Mouse (Mus musculus) urinary bladder, postnatal 4 days (tissue): ENCODE measurements around the gene Rit1.
"Not testable (repeated sequence)": the region's sequence is repeated elsewhere in the genome, so short reads cannot be mapped to it uniquely, and the experiment has no call there.

Experiments used
- DNase-seq, 2 experiments: peaks; one replicate each; pipeline ENCODE4 v3.0.0; 2021 to 2022; ENCODE audit warnings: low spot score in 2 of 2

The Rit1 gene

GRCm38 (mm10) chr3:88716399-88717197, at the start of gene Rit1:
TSS of gene Rit1 (plus strand) at chr3:88716838.
- peak; percentile 80 to 87 for DNase-seq

- peak; percentile 64 to 74 for DNase-seq
Observed at GRCm38 (mm10) chr3:88677399-88677798, 39.2 kb upstream of the Rit1 start.

- DNase-seq: no peak
Observed at GRCm38 (mm10) chr3:88683814-88684213, 32.8 kb upstream of the Rit1 start.

- DNase-seq: no peak
Observed at GRCm38 (mm10) chr3:88684236-88684979, 32.2 kb upstream of the Rit1 start.

- DNase-seq: peak; percentile 95 to 97
Observed at GRCm38 (mm10) chr3:88684980-88685941, 31.4 kb upstream of the Rit1 start, which contains the start of gene Khdc4. TSS of gene Khdc4 (plus strand) at chr3:88685803.

- DNase-seq: peak in 1 of 2 experiments; percentile 63
Observed at GRCm38 (mm10) chr3:88685958-88686451, 30.6 kb upstream of the Rit1 start.

GRCm38 (mm10) chr3:88686734-88687611, 29.7 kb upstream of the Rit1 start:
- DNase-seq: no peak

GRCm38 (mm10) chr3:88689079-88689478, 27.6 kb upstream of the Rit1 start:
- no peak for DNase-seq

GRCm38 (mm10) chr3:88695545-88695944, 21.1 kb upstream of the Rit1 start:
- no peak for DNase-seq

GRCm38 (mm10) chr3:88698051-88698450, 18.6 kb upstream of the Rit1 start:
- no peak for DNase-seq

- DNase-seq: no peak
Observed at GRCm38 (mm10) chr3:88698834-88699233, 17.8 kb upstream of the Rit1 start.

- DNase-seq: no peak
Observed at GRCm38 (mm10) chr3:88700247-88700646, 16.4 kb upstream of the Rit1 start.

- no peak for DNase-seq
Observed at GRCm38 (mm10) chr3:88701222-88701621, 15.4 kb upstream of the Rit1 start.

GRCm38 (mm10) chr3:88713709-88714108, 2.9 kb upstream of the Rit1 start:
- DNase-seq: no peak

GRCm38 (mm10) chr3:88714725-88715124, 1.9 kb upstream of the Rit1 start:
- no peak for DNase-seq

GRCm38 (mm10) chr3:88715716-88716115, 922 bp upstream of the Rit1 start:
- DNase-seq: not testable (repeated sequence)

- no peak for DNase-seq
Observed at GRCm38 (mm10) chr3:88717198-88717798, 660 bp downstream of the Rit1 start.

- DNase-seq: no peak
Observed at GRCm38 (mm10) chr3:88717831-88718230, 1.2 kb downstream of the Rit1 start.

GRCm38 (mm10) chr3:88719098-88719497, 2.5 kb downstream of the Rit1 start:
- DNase-seq: no peak

- DNase-seq: no peak
Observed at GRCm38 (mm10) chr3:88736556-88736955, 19.9 kb downstream of the Rit1 start.
